Mouse (Mus musculus) lung, embryonic 15.5 days (tissue): Measurements from ENCODE around the gene Tmem123. TPM values are rescaled to one million over a fixed set of nuclear protein-coding genes. Genes with fewer than 3 reads are reported as not detected.

Experiments
- ATAC-seq: fragments of 200-750 bp; cut with Nextera tagmentation; 2 replicates; pipeline ENCODE4 v1.8.0; 2017; ENCODE audit warnings: moderate number of reproducible peaks, borderline replicate concordance; ENCODE audit not compliant: low FRiP score, low TSS enrichment; ENCODE audit errors: extremely low read depth
- H3K27ac ChIP-seq: fragments of 300-500 bp; sonication (generic); 2 replicates; pipeline ENCODE4 v1.5.1; 2015; ENCODE audit warnings: moderate library complexity, mild to moderate bottlenecking, inconsistent platforms
- H3K27me3 ChIP-seq: fragments of 300-500 bp; sonication (generic); 2 replicates; pipeline ENCODE4 v1.6.1; 2015; ENCODE audit warnings: inconsistent platforms
- H3K36me3 ChIP-seq: fragments of 300-500 bp; sonication (generic); 2 replicates; pipeline ENCODE4 v1.6.1; 2015; ENCODE audit warnings: inconsistent platforms
- H3K4me1 ChIP-seq: fragments of 300-500 bp; sonication (generic); 2 replicates; pipeline ENCODE4 v1.6.1; 2015; ENCODE audit warnings: inconsistent platforms
- H3K4me2 ChIP-seq: fragments of 300-500 bp; sonication (generic); 2 replicates; pipeline ENCODE4 v1.6.1; 2015; ENCODE audit warnings: inconsistent platforms, mild to moderate bottlenecking, moderate library complexity
- H3K4me3 ChIP-seq: fragments of 300-500 bp; sonication (generic); 2 replicates; pipeline ENCODE4 v1.5.1; 2015; ENCODE audit warnings: mild to moderate bottlenecking, inconsistent platforms
- H3K9ac ChIP-seq: fragments of 300-500 bp; sonication (generic); 2 replicates; pipeline ENCODE4 v1.6.1; 2015; ENCODE audit warnings: inconsistent platforms
- H3K9me3 ChIP-seq: fragments of 300-500 bp; sonication (generic); 2 replicates; pipeline ENCODE4 v1.6.1; 2016; ENCODE audit warnings: inconsistent platforms
- WGBS: fragments of 180-500 bp; shearing (Covaris S2); methylation state at CpG from one replicate; pipeline ENCODE4 v1.1.7; 2015; 5-methylcytosine and 5-hydroxymethylcytosine counted together
- polyA plus RNA-seq: library from polyadenylated mRNA; unstranded; fragments of >200 nt; fragmentation: Nextera tagmentation; extraction: Ambion mirVana; gene quantifications from 2 replicates; pipeline ENCODE4 v1.2.1, GENCODE M21; 2015

Gene Tmem123
- polyA plus RNA-seq, 1 experiment from 2014 or later: 131 TPM

DNA sequence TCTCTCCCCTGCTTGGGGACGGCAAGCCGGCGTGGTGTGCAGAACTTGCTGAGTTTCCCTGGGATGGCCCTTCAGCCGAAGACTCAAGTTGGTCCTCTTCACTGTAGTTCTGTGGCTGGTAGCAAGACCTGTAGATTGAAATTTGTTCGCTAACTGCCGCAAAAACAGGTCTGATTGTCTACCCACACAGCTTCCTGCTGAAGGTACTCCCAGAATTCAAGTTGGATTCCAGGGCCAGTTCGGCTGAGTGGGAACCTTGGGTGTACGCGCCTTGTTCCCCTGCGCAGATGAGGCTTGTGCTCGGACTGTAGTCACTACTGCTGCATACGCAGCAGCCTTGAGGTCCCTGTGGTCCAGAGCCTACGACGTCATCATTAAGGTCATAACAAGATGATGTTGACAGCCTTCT, 626 bp downstream of the Tmem123 start:
- Histone ChIP-seq H3K27me3 (no peaks in the 10 kb centered on the region), H3K4me2 (peak overlapping the region; percentile 73), H3K36me3 (peaks cover 8% of the 10 kb centered on the region), H3K9me3 (no peaks in the 10 kb centered on the region), H3K4me3 (peak overlapping the region; percentile 94), H3K27ac (peak overlapping the region; percentile 92), H3K9ac (peak overlapping the region; percentile 71), H3K4me1 (peaks cover 15% of the 10 kb centered on the region)
- peak; percentile 28; the same call in 1 of the 2 replicates for ATAC-seq
- WGBS: under 1% methylated on average over 14 of the region's 14 CpGs

DNA sequence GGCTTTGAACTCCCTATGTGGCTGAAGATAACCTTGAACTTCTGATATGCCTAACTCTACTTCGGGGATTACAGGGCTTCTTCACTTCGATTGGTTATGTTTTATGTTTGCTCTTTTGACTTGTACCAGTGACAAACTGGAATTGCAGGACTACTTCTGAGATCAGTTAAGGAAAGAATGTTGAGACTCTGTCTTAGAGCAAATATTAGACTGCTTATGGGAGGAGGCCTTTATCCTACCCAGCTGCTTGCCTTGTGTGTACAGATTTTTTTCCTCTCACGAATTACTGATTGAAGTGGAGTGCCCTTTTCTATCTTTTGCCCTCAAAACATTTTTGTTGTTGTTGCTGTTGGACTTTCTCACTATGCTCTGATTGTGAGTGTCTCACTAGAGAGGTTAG, 1.4 kb downstream of the Tmem123 start:
- peak overlapping the region; percentile 71; the same call in 1 of the 2 replicates for H3K9ac ChIP-seq
- peak overlapping the region; percentile 94 for H3K4me3 ChIP-seq
- ATAC-seq: no peak
- WGBS: 33% methylated on average over 3 of the region's 3 CpGs
- H3K9me3 ChIP-seq: no peaks in the 10 kb centered on the region
- no peaks in the 10 kb centered on the region for H3K27me3 ChIP-seq
- H3K36me3 ChIP-seq: peaks cover 15% of the 10 kb centered on the region
- peak overlapping the region; percentile 73 for H3K4me2 ChIP-seq
- H3K4me1 ChIP-seq: peaks cover 15% of the 10 kb centered on the region
- H3K27ac ChIP-seq: no peak overlapping the region

DNA sequence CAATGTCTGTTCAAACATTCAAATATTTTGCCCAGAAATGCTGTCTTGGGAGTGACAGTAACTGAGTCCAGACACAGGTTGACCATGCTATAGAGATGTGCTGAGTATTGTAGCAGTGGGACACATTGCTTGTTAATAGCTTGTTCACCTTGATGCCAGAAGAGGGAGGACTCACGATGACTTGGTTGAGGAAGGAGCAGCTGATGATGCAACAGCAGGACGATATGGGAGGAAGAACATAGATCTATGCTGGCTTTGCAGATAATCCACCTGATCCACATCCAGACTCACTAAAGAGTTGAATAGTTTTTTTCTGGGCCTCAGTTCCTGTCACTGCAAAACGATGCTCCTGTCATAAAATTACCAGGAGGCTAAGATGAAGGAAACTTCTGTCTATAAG, 2.7 kb downstream of the Tmem123 start:
- Histone ChIP-seq H3K27me3 (no peaks in the 10 kb centered on the region), H3K27ac (no peak overlapping the region), H3K4me1 (peaks cover 15% of the 10 kb centered on the region), H3K36me3 (peaks cover 19% of the 10 kb centered on the region), H3K4me3 (no peak overlapping the region), H3K9ac (no peak overlapping the region), H3K4me2 (no peak overlapping the region), H3K9me3 (no peaks in the 10 kb centered on the region)
- 58% methylated on average over 3 of the region's 3 CpGs for WGBS
- no peak for ATAC-seq

DNA sequence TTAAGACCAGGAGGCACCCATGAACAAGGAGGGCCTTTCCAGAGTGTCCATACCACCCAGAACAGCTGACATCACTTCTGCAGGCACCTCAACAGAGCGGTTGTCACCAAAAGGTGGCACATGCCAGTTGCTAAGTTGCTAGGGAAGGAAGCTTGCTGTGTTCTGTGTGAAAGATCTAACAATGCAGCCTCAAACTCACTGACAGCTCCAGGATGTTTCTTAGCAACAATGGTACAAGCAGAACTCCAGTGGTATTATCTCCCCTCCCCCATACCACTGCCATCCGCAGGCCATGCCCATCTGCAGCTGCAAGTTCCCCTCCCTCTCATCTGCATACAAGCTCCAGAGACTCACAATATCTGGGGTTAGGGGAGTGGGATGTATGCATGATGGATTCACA, 3.7 kb downstream of the Tmem123 start:
- H3K36me3 ChIP-seq: peaks cover 19% of the 10 kb centered on the region
- H3K9me3 ChIP-seq: no peaks in the 10 kb centered on the region
- H3K9ac ChIP-seq: 0 out of 2 replicates have a peak overlapping the region, but pooled peaks have one; percentile 6
- no peak overlapping the region for H3K4me3 ChIP-seq
- peaks cover 15% of the 10 kb centered on the region for H3K4me1 ChIP-seq
- ATAC-seq: no peak
- H3K4me2 ChIP-seq: no peak overlapping the region
- no peaks in the 10 kb centered on the region for H3K27me3 ChIP-seq
- H3K27ac ChIP-seq: no peak overlapping the region
- 52% methylated on average over 2 of the region's 2 CpGs for WGBS

DNA sequence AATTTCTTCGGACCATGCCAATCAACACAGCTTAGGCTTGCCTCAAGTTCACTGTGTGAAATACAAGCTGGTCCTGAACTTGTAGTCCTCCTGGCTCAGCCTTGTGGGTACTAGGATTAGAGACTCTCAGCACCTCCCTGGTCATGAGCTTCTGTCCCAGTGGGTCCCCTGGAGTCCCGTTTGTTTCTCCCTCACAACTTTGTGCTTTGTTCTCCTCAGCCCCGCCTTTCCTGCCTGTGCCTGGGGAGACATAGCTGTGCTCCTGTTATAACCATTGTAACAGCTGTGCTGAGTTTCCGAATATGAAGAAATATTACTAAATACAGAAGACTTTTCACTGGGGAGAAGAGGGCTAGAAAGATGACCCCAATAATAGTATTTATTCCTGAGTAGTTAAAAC, 5.2 kb downstream of the Tmem123 start:
- peaks cover 15% of the 10 kb centered on the region for H3K4me1 ChIP-seq
- H3K9me3 ChIP-seq: no peaks in the 10 kb centered on the region
- no peak overlapping the region for H3K27ac ChIP-seq
- H3K9ac ChIP-seq: no peak overlapping the region
- no peak for ATAC-seq
- H3K27me3 ChIP-seq: no peaks in the 10 kb centered on the region
- no peak overlapping the region for H3K4me3 ChIP-seq
- 63% methylated on average over 4 of the region's 4 CpGs for WGBS
- peaks cover 26% of the 10 kb centered on the region for H3K36me3 ChIP-seq
- no peak overlapping the region for H3K4me2 ChIP-seq

DNA sequence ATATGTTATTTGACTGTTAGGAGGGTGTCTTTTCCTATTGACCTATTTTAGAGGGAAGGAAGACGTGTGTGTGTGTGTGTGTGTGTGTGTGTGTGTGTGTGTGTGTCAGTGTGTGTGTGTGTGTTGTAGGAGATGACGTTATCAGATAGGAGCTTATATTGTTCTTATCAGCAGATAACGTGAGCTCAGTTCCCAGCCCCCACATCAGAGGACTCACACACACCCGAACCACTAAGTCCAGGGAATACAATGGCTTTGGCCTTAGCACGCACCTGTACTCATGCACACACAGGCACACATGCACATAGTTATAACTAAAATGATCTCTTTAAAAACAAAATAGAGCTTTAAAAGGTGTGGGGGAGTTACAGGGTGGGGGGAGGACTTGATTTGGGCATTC, 5.7 kb downstream of the Tmem123 start:
- Histone ChIP-seq H3K4me2 (no peak overlapping the region), H3K27ac (no peak overlapping the region), H3K4me3 (no peak overlapping the region), H3K4me1 (peaks cover 15% of the 10 kb centered on the region), H3K27me3 (no peaks in the 10 kb centered on the region), H3K36me3 (peaks cover 26% of the 10 kb centered on the region), H3K9ac (no peak overlapping the region), H3K9me3 (no peaks in the 10 kb centered on the region)
- WGBS: 73% methylated on average over 5 of the region's 5 CpGs
- ATAC-seq: no peak

DNA sequence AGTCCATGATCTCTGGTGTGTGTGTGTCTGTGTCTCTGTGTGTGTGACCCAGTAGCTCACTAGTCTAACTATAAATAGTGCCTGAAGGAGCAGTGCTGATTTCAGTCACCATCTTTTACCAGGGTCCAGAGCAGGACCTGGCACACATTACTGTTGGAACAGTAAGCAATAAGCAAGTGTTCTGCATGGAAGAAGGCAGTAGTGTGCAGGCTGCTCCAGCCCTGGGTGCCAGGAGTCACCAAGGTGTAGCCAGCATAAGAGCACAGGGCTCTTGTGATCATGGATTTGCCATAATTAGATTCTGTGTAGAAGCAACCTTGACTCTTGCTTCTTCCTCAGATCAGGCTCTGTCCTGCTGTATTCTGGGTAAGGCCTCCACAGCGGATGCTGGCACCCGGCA, 8.5 kb downstream of the Tmem123 start:
- Histone ChIP-seq H3K36me3 (peaks cover 29% of the 10 kb centered on the region), H3K4me2 (no peak overlapping the region), H3K9ac (no peak overlapping the region), H3K4me3 (no peak overlapping the region), H3K9me3 (no peaks in the 10 kb centered on the region), H3K27me3 (no peaks in the 10 kb centered on the region), H3K4me1 (no peaks in the 10 kb centered on the region), H3K27ac (no peak overlapping the region)
- ATAC-seq: no peak
- WGBS: 91% methylated on average over 2 of the region's 2 CpGs

DNA sequence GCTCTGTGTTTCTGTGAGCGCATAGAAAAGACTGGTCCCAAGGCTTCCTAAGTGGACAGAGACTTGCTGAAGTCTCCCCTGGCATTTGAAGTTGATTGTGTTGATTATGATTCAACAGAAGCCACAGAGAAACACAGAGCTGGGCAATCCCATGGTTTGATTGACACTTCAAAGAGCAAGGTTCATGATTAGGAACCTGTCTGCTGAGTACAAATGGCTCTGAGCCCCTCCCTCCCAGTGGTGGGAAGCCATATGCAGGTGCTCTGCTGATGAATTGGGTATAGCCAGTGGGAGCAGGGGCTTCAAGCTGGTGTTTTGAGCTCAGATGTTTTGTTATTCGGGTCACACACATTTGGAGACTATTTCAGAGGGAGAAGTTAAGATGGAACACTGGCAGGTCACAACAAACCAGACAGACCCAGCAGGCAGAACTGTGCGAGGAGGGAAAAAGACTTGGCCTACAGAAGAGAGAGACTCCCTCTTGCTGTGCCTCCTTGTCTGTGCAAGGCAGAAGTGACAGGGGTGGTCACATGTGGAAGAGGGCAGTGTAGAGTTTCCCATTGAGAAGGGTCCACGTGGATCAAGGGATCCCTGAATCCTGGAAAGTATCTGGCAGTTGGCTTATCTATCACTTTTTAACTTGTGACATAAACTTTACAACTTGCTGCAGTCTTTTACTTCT, 9.1 kb downstream of the Tmem123 start:
- H3K9ac ChIP-seq: no peak overlapping the region
- no peaks in the 10 kb centered on the region for H3K9me3 ChIP-seq
- no peak overlapping the region for H3K4me2 ChIP-seq
- no peaks in the 10 kb centered on the region for H3K27me3 ChIP-seq
- 77% methylated on average over 4 of the region's 4 CpGs for WGBS
- H3K27ac ChIP-seq: no peak overlapping the region
- peaks cover 29% of the 10 kb centered on the region for H3K36me3 ChIP-seq
- no peak for ATAC-seq
- no peak overlapping the region for H3K4me3 ChIP-seq
- no peaks in the 10 kb centered on the region for H3K4me1 ChIP-seq

DNA sequence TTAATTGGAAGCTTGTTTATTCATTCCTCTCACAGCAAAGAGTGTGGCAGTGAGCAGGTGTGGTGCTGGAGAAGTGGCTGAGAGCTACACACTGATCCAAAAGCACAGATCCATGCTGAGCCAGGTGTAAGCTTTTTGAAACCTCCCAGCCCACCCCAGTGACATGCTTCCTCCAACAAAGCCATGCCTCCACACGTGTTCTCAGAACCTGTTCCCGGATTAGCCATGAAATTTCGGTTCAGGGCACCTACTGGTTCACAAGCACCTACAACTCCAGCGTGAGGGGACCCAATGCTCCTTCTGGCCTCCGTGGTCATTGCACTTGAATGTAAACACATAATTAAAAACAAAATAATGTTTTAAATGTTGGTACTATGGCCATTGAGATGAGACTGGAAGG, 9.8 kb downstream of the Tmem123 start:
- Histone ChIP-seq H3K9ac (no peak overlapping the region), H3K36me3 (peaks cover 25% of the 10 kb centered on the region), H3K27ac (no peak overlapping the region), H3K9me3 (no peaks in the 10 kb centered on the region), H3K4me1 (no peaks in the 10 kb centered on the region), H3K4me2 (no peak overlapping the region), H3K4me3 (no peak overlapping the region), H3K27me3 (no peaks in the 10 kb centered on the region)
- 84% methylated on average over 5 of the region's 5 CpGs for WGBS
- no peak for ATAC-seq

DNA sequence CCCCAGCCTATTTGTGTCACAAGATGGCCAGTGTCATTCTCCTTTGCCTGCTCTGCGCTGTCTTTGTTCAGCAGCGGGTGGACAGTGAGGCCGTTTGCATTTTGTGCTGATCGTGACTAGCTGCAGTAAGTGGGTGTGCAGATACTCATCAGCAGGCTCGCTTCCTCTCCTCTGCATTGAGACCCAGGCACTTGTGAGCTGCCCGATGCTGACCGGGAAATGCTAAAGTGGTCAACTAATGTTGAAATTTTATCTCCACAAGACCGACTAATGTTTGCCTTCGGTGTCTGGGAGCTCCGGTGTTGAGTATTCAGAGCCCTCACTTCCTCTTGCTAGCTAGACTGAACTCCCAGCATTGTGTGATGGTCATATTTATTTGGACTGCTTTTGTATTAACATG, 10.7 kb downstream of the Tmem123 start:
- Histone ChIP-seq H3K27me3 (no peaks in the 10 kb centered on the region), H3K4me2 (no peak overlapping the region), H3K9me3 (no peaks in the 10 kb centered on the region), H3K27ac (no peak overlapping the region), H3K9ac (no peak overlapping the region), H3K36me3 (peaks cover 21% of the 10 kb centered on the region), H3K4me3 (no peak overlapping the region), H3K4me1 (no peaks in the 10 kb centered on the region)
- no peak for ATAC-seq
- WGBS: 54% methylated on average over 10 of the region's 10 CpGs

DNA sequence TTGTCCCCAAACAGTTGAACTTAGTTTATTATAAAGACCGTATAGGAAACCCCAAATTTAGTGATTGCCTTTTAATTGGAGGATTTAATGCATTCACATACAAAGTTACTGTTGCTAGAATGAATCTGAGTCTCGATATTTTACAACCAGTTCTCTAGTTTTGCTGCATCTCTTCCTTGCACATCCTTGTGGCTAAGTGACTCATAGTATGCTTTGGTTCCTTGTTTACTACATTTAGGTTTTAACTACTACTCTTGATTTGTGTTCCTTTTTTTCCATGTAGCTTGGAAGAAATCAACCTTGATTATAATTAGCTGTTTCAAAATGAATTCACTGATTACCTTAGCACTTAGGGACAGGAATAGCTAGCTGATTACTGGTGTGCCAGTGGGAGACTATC, 11.2 kb downstream of the Tmem123 start:
- 90% methylated on average over 2 of the region's 2 CpGs for WGBS
- H3K4me3 ChIP-seq: no peak overlapping the region
- no peak overlapping the region for H3K27ac ChIP-seq
- H3K27me3 ChIP-seq: no peaks in the 10 kb centered on the region
- no peaks in the 10 kb centered on the region for H3K9me3 ChIP-seq
- no peaks in the 10 kb centered on the region for H3K4me1 ChIP-seq
- peaks cover 16% of the 10 kb centered on the region for H3K36me3 ChIP-seq
- ATAC-seq: no peak
- H3K9ac ChIP-seq: no peak overlapping the region
- H3K4me2 ChIP-seq: no peak overlapping the region

DNA sequence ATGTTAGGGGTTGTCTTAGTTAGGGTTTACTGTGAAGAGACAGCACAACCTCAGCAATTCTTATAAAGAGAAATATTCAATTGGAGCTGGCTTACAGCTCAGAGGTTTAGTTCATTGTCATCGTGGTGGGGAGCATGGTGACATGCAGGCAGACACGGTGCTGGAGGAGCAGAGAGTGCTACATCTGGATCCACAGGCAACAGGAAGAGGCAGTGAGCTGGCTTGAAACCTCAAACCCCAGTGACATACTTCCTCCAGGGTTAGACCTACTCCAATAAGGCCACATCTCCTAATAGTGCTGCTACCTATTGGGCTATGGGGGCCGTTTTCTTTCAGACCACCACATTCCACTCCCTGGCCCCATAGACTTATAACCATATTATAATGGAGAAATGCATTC, 12.1 kb downstream of the Tmem123 start:
- Histone ChIP-seq H3K27me3 (no peaks in the 10 kb centered on the region), H3K4me1 (no peaks in the 10 kb centered on the region), H3K9me3 (no peaks in the 10 kb centered on the region), H3K4me3 (no peak overlapping the region), H3K4me2 (no peak overlapping the region), H3K27ac (no peak overlapping the region), H3K36me3 (peaks cover 9% of the 10 kb centered on the region; the same call in 1 of the 2 replicates), H3K9ac (no peak overlapping the region)
- 87% methylated on average over 3 of the region's 3 CpGs for WGBS
- ATAC-seq: no peak

DNA sequence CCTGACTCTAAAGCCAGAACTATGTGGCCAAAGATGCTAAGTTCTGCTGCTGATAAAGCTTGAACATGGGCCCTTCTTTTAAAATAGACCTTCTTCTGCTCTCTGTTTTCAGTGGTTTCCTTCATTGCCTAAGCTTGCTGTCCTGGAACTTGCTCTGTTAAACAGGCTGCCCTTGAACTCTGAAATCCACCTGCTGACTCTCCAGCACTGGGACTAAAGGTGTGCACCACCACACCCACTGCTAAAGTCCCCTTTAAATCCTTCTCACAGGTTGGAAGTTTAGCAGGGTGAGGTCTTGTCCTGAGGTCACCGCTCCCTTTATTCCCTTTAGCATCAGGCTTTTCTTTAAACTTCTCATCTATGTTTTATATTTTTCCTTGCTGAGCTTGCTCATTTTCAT, 13.1 kb downstream of the Tmem123 start:
- no peaks in the 10 kb centered on the region for H3K9me3 ChIP-seq
- H3K36me3 ChIP-seq: peaks cover 9% of the 10 kb centered on the region; the same call in 1 of the 2 replicates
- no peak overlapping the region for H3K9ac ChIP-seq
- H3K4me2 ChIP-seq: no peak overlapping the region
- no peak overlapping the region for H3K27ac ChIP-seq
- 95% methylated on average over 1 of the region's 1 CpGs for WGBS
- H3K4me1 ChIP-seq: no peaks in the 10 kb centered on the region
- no peaks in the 10 kb centered on the region for H3K27me3 ChIP-seq
- ATAC-seq: no peak
- H3K4me3 ChIP-seq: no peak overlapping the region
